24 mouse cellular contexts compared by ENCODE assay signal in genomic region chr1:131908456-131908855, GRCm38 (mm10). TPM values are rescaled to one million over a fixed set of nuclear protein-coding genes. Genes with fewer than 3 reads are reported as not detected.
A peak's percentile ranks its signal among the peaks of the same experiment; 100 is the strongest.
DNase-seq lines count a peak whose midpoint lies in the region; ATAC-seq and TF ChIP-seq lines count a peak whose summit lies in the region.
"Had no signal": no experiment of that assay in that cellular context is flagged by ENCODE, and none has a peak within 500 bp of the region (broad histone marks: within the 10 kb centered on the region; RNA-seq: fewer than 3 reads in every experiment).

No protein-coding gene starts in this region.

- H3K27me3 ChIP-seq in megakaryocyte, embryonic 14.5 days (replicated peaks) = no peaks in the 10 kb centered on the region
- H3K27me3 ChIP-seq in MEL (ENCODE audit: control insufficient read depth in 1 of 2, insufficient read depth in 2 of 2, low read length in 2 of 2) = no peaks in the 10 kb centered on the region
- H3K27me3 ChIP-seq in liver, embryonic 12.5 days (replicated peaks) = peaks cover 33% of the 10 kb centered on the region

- 27% methylated on average over 3 of the region's 3 CpGs for WGBS in liver, embryonic 12.5 days (ENCODE audit: insufficient replicate concordance)

- TF ChIP-seq RAD21 in MEL (IDR thresholded peaks at IDR 0.05; ENCODE audit: low read depth, low read length) = no peak

- H3K36me3 ChIP-seq in megakaryocyte, embryonic 14.5 days (replicated peaks; ENCODE audit: low read length) = peaks cover 5% of the 10 kb centered on the region
- peaks cover 4 to 33% of the 10 kb centered on the region in 2 experiments for H3K36me3 ChIP-seq in MEL (ENCODE audit: control insufficient read depth in 1 of 2, insufficient read depth in 2 of 2, low read length in 2 of 2)
- peaks cover 10% of the 10 kb centered on the region for H3K36me3 ChIP-seq in liver, embryonic 12.5 days

- no peak for ATAC-seq in megakaryocyte, adult 5-6 weeks (ENCODE audit: poor library complexity, severe bottlenecking)
- peak; percentile 17 for ATAC-seq in common myeloid progenitor, adult 5-6 weeks (replicated peaks; ENCODE audit: low read depth, poor library complexity, severe bottlenecking)
- no peak for ATAC-seq in liver, embryonic 12.5 days
- ATAC-seq: activated CD4-positive, CD25-positive, alpha-beta regulatory T cell, adult 4 months; forebrain, embryonic 14.5 days; forebrain, embryonic 16.5 days; Patski had no signal

- peak overlapping the region; percentile 49 for H3K9ac ChIP-seq in MEL (ENCODE audit: control insufficient read depth, low read depth, low read length, poor library complexity, severe bottlenecking)
- no peak overlapping the region for H3K9ac ChIP-seq in liver, embryonic 12.5 days
- H3K9ac ChIP-seq: embryonic facial prominence, embryonic 13.5 days; embryonic facial prominence, embryonic 15.5 days; forebrain, embryonic 12.5 days had no signal

- peak overlapping the region; percentile 78 for H3K27ac ChIP-seq in MEL (ENCODE audit: control insufficient read depth, low read depth, low read length)
- H3K27ac ChIP-seq in liver, embryonic 12.5 days = no peak overlapping the region
- H3K27ac ChIP-seq: embryonic facial prominence, embryonic 13.5 days; embryonic facial prominence, embryonic 15.5 days; forebrain, embryonic 10.5 days; forebrain, embryonic 12.5 days had no signal

- H3K9me3 ChIP-seq in megakaryocyte, embryonic 14.5 days = no peaks in the 10 kb centered on the region
- H3K9me3 ChIP-seq in MEL (replicated peaks; ENCODE audit: insufficient read depth, low read length) = no peaks in the 10 kb centered on the region
- no peaks in the 10 kb centered on the region for H3K9me3 ChIP-seq in liver, embryonic 12.5 days (replicated peaks)
- H3K9me3 ChIP-seq: embryonic facial prominence, embryonic 13.5 days; embryonic facial prominence, embryonic 15.5 days; forebrain, embryonic 10.5 days; forebrain, embryonic 12.5 days; G1E had no signal

- TF ChIP-seq CTCF in MEL (IDR thresholded peaks at IDR 0.05 in 2 of 3, conservative IDR thresholded peaks at IDR 0.05 in 1 of 3; ENCODE audit: control insufficient read depth in 1 of 3, insufficient read depth in 1 of 3, low read depth in 2 of 3, low read length in 3 of 3, poor library complexity in 1 of 3, severe bottlenecking in 1 of 3) = no peak

- no peak overlapping the region for H3K4me2 ChIP-seq in liver, embryonic 12.5 days
- H3K4me2 ChIP-seq: embryonic facial prominence, embryonic 13.5 days; embryonic facial prominence, embryonic 15.5 days; forebrain, embryonic 12.5 days had no signal

- peaks cover 28% of the 10 kb centered on the region for H3K79me2 ChIP-seq in MEL (ENCODE audit: control insufficient read depth, insufficient read depth, low read length, poor library complexity)

- peak; percentile 79 for DNase-seq in MEL (ENCODE audit: low read depth, low spot score)
- no peak for DNase-seq in spleen, postnatal 36 days (ENCODE audit: low spot score in 2 of 2)
- DNase-seq: adrenal gland, adult 8-10 months; adrenal gland, postnatal 14 days; adrenal gland, postnatal 36 days; cerebellum, adult 11-12 months; cerebellum, adult 2 months; cerebellum, postnatal 10 days; cerebellum, postnatal 25 days; embryo, embryonic 11 days had no signal

- peak overlapping the region; percentile 87 for H3K4me3 ChIP-seq in megakaryocyte, embryonic 14.5 days (replicated peaks)
- H3K4me3 ChIP-seq in MEL (ENCODE audit: control insufficient read depth in 1 of 2, insufficient read depth in 1 of 2, low read depth in 2 of 2, low read length in 2 of 2) = peak overlapping the region; percentile 19 to 52
- H3K4me3 ChIP-seq in liver, embryonic 12.5 days = no peak overlapping the region
- H3K4me3 ChIP-seq: embryonic facial prominence, embryonic 13.5 days; embryonic facial prominence, embryonic 15.5 days; erythroblast, embryonic 14.5 days; forebrain, embryonic 10.5 days; forebrain, embryonic 12.5 days had no signal

- H3K4me1 ChIP-seq in megakaryocyte, embryonic 14.5 days = peaks cover 60% of the 10 kb centered on the region
- H3K4me1 ChIP-seq in MEL (ENCODE audit: control insufficient read depth in 1 of 2, insufficient read depth in 2 of 2, low read length in 2 of 2) = peaks cover 11 to 28% of the 10 kb centered on the region in 2 experiments
- peaks cover 21% of the 10 kb centered on the region for H3K4me1 ChIP-seq in liver, embryonic 12.5 days

- TF ChIP-seq POLR2A in MEL (IDR thresholded peaks at IDR 0.05; ENCODE audit: control insufficient read depth in 1 of 2, insufficient read depth in 1 of 2, low read depth in 1 of 2, low read length in 2 of 2, poor library complexity in 1 of 2) = peak in 1 of 2 experiments; percentile 37; a peak in 1 of 4 replicates

- peak; percentile 87 for TF ChIP-seq EP300 in MEL (IDR thresholded peaks at IDR 0.05; ENCODE audit: low read depth in 1 of 2, low read length in 2 of 2)

TF ChIP-seq in MEL, 35 proteins besides CTCF, POLR2A, EP300 and RAD21:
- TF ChIP-seq RCOR1 (IDR thresholded peaks at IDR 0.05; ENCODE audit: low read depth, low read length) (peak; percentile 75), TCF12 (IDR thresholded peaks at IDR 0.05; ENCODE audit: low read depth, low read length) (peak; percentile 78), ZNF384 (IDR thresholded peaks at IDR 0.05; ENCODE audit: low read depth, low read length) (peak; percentile 95), USF2 (IDR thresholded peaks at IDR 0.05; ENCODE audit: borderline replicate concordance in 1 of 2, insufficient read depth in 1 of 2, low read depth in 1 of 2, low read length in 2 of 2) (no peak), ELF1 (IDR thresholded peaks at IDR 0.05; ENCODE audit: low read depth, low read length) (0 out of 2 replicates have a peak, but pooled peaks have one; percentile 45), HCFC1 (IDR thresholded peaks at IDR 0.05; ENCODE audit: low read depth, low read length) (peak; percentile 62), TBP (IDR thresholded peaks at IDR 0.05; ENCODE audit: low read depth, low read length) (0 out of 2 replicates have a peak, but pooled peaks have one; percentile 33), ETS1 (IDR thresholded peaks at IDR 0.05; ENCODE audit: low read depth, low read length) (peak; percentile 88), POLR2AphosphoS5 (IDR thresholded peaks at IDR 0.05; ENCODE audit: borderline replicate concordance, low read depth, low read length) (no peak), SIN3A (IDR thresholded peaks at IDR 0.05; ENCODE audit: low read length) (peak; percentile 69; the same call in 1 of the 2 replicates), ZMIZ1 (IDR thresholded peaks at IDR 0.05; ENCODE audit: low read depth, low read length) (no peak), GATA1 (IDR thresholded peaks at IDR 0.05; ENCODE audit: low read depth, low read length) (peak; percentile 91), MAFK (IDR thresholded peaks at IDR 0.05; ENCODE audit: borderline replicate concordance, low read depth, low read length) (0 out of 2 replicates have a peak, but pooled peaks have one; percentile 38)

RNA-seq across cellular contexts. Expression of gene Nucks1, which starts 1.9 kb away (rescaled TPM):
- 6.3 and 16.9 TPM in 2 replicates for polyA plus RNA-seq in megakaryocyte, embryonic 14.5 days (2012; ENCODE audit: insufficient read depth, low replicate concordance)
- total RNA-seq in megakaryocyte, adult 5-6 weeks (2015) = 145 TPM in 2 replicates
- total RNA-seq in megakaryocyte, adult 5-6 weeks (2017) = 234 and 235 TPM in 2 replicates
- 113 and 121 TPM in 2 replicates for total RNA-seq in MEL (2012; rRNA removed)
- 10 to 100 TPM; 53.7 to 84.0 TPM for polyA plus RNA-seq in MEL (2012; ENCODE audit: insufficient read depth in 1 of 2, insufficient read length in 2 of 2, low read depth in 1 of 2, low replicate concordance in 2 of 2, missing spikeins in 1 of 2)
- total RNA-seq in common myeloid progenitor, adult 5-6 weeks (2017) = 388 and 411 TPM in 2 replicates
- 59.7 and 62.9 TPM in 2 replicates for polyA plus RNA-seq in liver, embryonic 12.5 days (2016; fragmentation: Nextera tagmentation; extraction: Ambion mirVana)

RNA-seq across cellular contexts. Expression of gene Rab29, which starts 41.4 kb away (rescaled TPM):
- 8.8 TPM in 1 of 2 replicates, not detected in the other for polyA plus RNA-seq in megakaryocyte, embryonic 14.5 days (2012; ENCODE audit: insufficient read depth, low replicate concordance)
- 45.3 and 48.4 TPM in 2 replicates for total RNA-seq in megakaryocyte, adult 5-6 weeks (2015)
- total RNA-seq in megakaryocyte, adult 5-6 weeks (2017) = 31.1 and 33.4 TPM in 2 replicates
- total RNA-seq in MEL (2012; rRNA removed) = 22.1 and 23.5 TPM in 2 replicates
- polyA plus RNA-seq in MEL (2012; ENCODE audit: insufficient read depth in 1 of 2, insufficient read length in 2 of 2, low read depth in 1 of 2, low replicate concordance in 2 of 2, missing spikeins in 1 of 2) = 10 to 100 TPM in 1 of 2 experiments, not detected in 1; 26.3 TPM
- total RNA-seq in common myeloid progenitor, adult 5-6 weeks (2017) = 20.0 and 27.5 TPM in 2 replicates
- polyA plus RNA-seq in liver, embryonic 12.5 days (2016; fragmentation: Nextera tagmentation; extraction: Ambion mirVana) = 11.2 and 11.6 TPM in 2 replicates
- total RNA-seq: G1E had no signal
- polyA plus RNA-seq: G1E had no signal

RNA-seq across cellular contexts. Expression of gene Slc45a3, which starts 54.3 kb away (rescaled TPM):
- 1.1 TPM in 1 of 2 replicates, not detected in the other for polyA plus RNA-seq in megakaryocyte, embryonic 14.5 days (2012; ENCODE audit: insufficient read depth, low replicate concordance)
- 0.16 and 0.46 TPM in 2 replicates for total RNA-seq in megakaryocyte, adult 5-6 weeks (2015)
- total RNA-seq in megakaryocyte, adult 5-6 weeks (2017) = 0.33 TPM in 1 of 2 replicates, not detected in the other
- total RNA-seq in MEL (2012; rRNA removed) = 34.1 and 40.7 TPM in 2 replicates
- 10 to 100 TPM in 1 of 2 experiments, not detected in 1; 15.6 TPM for polyA plus RNA-seq in MEL (2012; ENCODE audit: insufficient read depth in 1 of 2, insufficient read length in 2 of 2, low read depth in 1 of 2, low replicate concordance in 2 of 2, missing spikeins in 1 of 2)
- 9.8 and 10.6 TPM in 2 replicates for total RNA-seq in common myeloid progenitor, adult 5-6 weeks (2017)
- polyA plus RNA-seq in liver, embryonic 12.5 days (2016; fragmentation: Nextera tagmentation; extraction: Ambion mirVana) = 3.1 and 3.8 TPM in 2 replicates
- polyA plus RNA-seq: activated CD4-positive, CD25-positive, alpha-beta regulatory T cell, adult 4 months had no signal
